Mouse (Mus musculus): ENCODE data around the gene Cwc27.

Cwc27 gene

DNA sequence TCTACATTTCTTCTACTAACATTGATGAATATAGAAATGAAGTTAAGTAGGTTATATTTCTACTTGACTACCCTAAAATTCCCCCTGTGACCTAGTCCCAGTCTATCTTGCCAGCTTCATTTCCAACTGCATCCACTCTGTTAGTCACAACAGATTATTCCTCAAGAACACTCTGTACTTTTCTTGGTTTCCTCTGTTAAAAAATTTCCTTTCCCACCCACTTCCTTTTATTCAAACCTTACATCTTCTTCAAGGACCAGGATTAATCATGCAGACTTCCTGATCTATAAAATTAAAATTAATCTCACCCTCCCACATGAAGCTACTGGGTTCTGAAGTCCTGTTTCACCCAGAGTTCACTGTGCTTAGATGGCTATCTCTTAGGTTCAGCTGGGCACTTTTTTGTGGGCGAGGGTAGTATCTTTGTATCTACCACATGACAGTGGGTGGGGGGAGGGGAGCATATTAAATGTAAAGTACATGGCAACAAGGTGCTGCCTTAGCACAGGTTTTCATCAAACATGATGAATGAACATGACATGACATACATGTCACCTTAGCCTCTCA, 37.8 kb downstream of the Cwc27 start:
- in situ Hi-C loops (cut with MboI, MseI), result no loop called here

DNA sequence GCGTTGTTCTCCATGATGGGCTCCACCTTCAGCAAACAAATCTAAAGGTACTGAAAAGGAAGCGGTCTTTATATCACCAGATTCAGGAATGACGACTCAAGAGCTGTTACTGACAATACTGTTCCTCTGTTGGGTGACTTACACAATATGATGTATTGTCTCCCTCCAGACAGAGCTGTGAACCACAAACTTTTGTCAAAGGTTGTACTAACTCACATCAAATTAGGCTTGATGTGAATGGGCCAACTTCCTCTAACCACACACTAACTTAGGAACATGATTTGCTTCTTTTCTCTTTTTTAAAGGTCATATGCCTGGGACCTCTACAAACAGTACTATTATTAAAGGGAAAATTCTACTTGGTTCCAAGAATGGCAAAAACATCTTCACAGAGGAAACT, 53.7 kb downstream of the Cwc27 start:
- in situ Hi-C loops (cut with MboI, MseI), result loop anchor here (10.0 kb wide), 2 partner anchors 138 to 478 kb away; partner anchors contain the start of gene Adamts6

DNA sequence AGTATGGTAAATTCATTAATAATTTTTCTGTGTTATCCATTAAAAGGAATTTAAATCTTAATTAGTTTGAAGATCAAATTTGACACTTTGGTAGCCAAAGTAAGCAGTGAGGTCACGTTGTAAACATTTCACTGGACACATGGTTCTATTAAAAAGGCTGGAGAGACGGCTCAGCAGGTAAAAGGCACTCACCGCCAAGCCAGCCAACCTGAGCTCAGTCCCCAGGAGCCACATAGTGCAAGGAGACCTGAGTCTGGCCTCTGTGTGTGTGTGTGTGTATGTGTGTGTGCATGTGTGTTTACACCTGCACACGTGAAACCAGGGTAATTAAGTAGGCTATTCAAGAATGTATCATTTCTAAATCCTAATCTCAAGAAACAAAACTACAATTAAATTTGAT, 54.5 kb downstream of the Cwc27 start:
- in situ Hi-C loops (cut with MboI, MseI), result loop anchor here (10.0 kb wide), 2 partner anchors 138 to 478 kb away; partner anchors contain the start of gene Adamts6

DNA sequence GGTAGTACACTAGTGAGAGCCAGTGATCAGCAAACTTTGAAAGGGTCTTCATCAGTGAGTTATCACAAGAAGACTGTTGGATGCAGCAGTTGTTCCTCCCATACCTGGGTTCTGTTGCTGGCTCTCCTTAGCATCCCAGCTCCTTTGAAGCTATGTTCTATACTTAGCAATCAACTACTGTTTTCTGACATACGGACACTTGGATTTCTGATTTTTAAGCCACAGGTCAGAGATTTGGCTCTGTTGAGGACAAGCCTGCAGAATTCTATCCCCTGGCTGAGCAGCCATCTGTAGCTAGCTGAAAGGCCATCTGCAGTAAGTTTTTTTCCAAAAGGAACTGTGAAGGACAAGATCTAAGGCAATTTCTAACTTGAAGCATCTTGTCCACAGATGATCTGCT, 57.6 kb downstream of the Cwc27 start:
- in situ Hi-C loops (cut with MboI, MseI), result no loop called here

DNA sequence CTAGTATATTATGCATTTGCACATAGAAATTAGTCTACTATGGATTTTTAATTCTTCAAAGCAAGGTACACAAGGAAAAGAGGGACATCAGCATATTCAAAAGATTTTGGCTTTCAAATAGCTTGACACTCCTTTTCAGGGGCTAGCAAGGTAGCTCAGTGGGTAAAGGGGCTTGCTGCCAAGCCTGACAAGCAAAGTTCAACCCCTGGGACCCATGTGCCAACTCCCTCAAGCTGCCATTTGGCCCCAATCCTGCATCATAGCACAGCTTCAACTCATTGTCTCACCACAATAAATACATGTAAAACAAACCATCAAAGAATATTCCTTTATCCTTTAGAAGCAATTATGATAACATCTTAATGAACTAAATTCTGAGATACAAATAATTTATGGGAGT, 69.9 kb downstream of the Cwc27 start:
- in situ Hi-C loops (cut with MboI, MseI), result no loop called here

DNA sequence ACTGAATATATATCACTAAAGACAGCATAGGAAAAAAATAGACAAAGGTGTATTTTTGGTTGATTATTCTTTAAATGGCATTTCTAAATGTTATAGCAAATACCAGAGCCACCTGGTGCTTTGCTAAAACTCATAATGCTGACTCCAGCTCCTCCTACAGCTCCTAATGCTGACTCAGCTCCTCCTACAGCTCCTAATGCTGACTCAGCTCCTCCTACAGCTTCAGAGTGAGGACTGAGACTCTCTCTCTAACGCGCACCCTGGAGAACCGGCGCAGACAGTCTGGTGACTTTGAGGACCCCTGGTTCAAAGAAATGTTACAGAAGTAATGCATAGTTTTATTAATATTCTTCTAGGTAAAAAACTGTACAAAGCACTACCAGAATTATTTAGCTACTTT, 74.1 kb downstream of the Cwc27 start:
- in situ Hi-C loops (cut with MboI, MseI), result no loop called here

DNA sequence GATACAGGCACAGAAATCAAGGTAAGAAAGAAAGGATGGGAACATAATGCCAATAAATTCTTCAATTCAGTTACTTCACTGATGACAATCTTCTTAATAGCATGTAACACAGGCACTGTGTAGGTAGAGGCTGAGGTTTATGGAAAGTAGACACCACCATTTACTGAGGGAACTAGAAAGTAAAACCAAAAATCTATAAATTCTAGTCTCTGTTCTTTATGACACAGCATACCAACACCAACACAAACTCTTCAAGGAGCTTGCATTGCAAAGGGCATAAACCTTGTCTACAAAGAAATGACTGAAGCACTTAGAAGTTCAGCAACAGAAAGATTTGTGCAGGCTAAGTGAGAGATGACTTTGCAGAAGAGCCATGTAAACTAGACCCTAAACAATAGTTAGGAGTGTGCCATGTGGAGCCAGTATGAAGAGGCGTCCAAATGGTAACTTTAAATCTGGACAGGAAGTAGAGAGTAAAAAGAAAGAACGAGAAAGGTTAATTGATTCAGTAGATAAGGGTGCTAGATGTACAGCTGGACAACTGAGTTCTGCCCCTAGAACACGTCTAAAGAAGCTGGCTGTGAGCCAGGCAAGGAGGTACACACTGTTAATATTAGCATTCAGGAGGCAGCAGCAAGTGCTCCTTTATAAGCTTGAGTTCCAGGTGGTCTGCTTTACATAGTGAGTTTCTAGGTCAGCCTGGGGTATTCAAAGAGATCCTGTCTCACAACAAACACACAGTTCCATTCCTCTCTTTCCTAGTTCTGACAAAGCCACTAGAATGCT, 87.5 kb downstream of the Cwc27 start:
- in situ Hi-C loops (cut with MboI, MseI), result no loop called here

DNA sequence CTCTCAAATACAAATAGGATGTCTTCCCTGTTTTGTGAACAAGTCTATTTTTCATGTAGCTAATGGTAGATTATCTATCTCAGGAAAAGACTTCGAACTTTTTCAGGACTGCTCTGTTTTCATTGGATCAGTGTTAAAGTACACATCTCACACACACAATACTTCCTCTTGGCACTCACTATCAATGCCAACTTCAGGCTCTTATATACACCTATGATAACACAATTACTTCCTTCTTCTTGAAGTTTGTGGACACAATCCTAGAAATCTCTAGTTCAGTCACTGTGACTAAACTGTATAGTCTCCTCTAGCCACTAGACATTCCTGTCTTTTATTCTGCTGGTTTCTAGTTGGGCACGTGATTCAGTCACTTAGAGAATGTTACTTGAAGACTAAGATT, 89.3 kb downstream of the Cwc27 start:
- in situ Hi-C loops (cut with MboI, MseI), result no loop called here

DNA sequence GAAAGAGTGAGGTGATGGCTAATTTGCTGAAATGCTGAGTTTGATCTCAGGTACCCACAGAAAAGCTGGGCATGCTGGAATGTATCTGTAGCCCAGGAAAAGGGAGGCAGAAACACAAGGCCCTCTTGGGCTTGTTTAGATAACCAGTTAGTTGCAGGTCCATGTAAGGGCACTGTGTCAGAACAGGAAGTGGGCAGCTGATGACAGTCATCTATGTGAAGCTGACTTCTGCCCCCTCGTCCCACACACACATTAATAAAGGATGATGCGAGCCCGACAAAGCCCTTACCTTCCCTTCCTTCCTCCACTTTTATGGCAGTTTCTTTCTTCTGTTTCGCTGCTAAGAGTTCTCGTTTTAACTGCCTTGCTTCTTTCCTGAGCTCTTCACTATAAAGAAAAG, 96.8 kb downstream of the Cwc27 start:
- in situ Hi-C loops (cut with MboI, MseI), result no loop called here

DNA sequence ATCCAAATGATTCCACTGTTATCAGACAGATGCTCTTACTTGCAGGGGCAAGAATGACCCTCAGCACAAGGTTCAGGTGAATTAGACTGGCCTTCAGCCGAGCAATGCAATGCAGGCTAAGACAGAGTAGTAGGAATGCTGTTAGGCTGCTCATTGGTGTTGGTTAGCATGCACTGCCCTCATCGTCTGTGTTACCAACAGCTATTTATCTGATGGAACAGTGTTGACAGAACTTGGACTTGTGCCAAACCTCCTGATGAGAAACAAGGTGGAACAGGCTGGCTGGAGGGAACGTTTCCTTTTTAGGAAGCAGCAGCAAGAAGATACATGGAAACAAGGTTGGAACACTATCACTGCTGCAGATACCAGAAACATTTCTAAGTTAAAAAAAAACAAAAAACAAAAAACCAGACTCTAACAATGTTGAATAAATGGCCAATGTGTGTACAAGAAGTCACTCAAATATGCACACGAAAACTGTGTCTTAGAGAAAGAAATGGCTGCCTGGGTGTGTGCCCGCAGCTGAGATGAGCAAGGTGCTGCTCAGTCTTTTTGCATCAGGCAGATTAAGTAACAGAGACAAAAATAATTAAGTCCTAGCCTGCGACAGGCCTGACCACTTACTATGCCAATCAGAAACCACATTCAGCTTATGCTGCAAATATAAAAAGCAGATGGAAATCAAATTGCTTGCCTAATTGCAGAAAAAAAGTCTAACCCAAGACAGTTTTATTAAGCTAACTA, 122.2 kb downstream of the Cwc27 start:
- in situ Hi-C loops (cut with MboI, MseI), result no loop called here

DNA sequence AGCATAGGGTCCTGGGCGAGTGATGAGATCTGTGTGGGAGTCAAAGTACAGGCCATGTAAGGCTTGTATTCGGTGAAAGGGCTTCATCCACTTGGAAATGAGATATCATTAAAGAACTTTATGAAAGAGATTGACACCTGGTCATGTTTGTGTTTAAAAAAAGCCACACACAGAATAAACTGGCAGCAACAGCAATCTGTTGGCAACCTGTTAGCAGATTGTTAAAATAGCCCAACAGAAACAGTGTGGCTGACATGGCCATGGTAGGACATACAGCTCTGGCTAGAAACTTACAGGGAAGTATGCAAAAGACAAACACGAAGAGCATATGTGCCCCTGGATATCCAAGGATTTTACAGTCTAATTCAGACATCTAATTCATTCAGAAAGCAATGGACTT, 124.2 kb downstream of the Cwc27 start:
- in situ Hi-C loops (cut with MboI, MseI), result no loop called here

DNA sequence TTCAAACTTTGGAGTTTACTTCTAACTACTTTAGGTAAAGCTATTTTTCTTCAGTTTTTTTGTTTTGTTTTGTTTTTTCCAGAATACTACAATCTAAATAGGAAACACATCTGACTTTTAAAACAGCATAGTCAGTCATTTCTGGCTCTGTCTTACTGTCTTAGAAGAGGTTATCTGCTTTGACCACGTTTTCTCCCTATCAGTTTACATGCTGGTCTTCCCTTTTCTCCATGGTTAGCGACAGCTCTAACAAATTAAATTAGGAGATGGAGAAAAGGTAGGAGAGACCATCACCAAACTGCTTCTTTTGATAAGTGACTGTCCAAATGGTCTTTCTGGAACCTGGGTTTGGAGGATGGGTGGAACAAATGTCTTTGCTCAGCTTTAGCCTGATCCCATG, 131.4 kb downstream of the Cwc27 start:
- in situ Hi-C loops (cut with MboI, MseI), result no loop called here

DNA sequence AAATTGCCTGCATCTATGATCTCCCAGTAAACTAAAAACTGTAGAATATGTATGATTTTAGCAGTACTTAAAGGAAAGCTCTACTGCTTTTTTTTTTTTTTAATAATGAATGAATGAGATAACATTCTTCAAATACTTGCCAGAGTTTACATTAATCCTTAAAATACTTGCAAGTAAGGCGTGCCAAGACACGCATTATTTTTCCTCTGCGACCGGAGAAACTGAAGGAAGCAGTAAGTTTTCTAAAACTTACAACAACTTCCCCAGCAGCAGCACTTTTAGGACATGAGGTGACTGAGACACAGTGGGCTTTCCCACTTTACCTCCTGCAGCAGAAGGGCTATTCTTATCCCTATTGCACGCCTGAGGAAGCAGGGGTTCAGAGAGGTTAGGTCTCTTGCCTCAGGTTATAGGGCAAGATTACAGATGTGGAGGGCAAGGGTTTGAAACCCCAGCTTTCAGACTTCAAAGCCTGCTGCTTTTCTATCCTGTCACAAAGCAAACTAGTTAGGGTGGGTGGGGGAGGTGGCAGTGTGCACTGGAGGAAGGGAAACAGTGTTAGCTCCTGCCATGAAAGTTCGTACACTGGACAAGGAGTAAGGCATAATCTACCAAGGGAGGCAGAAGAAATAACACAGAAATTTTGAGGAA, 132.5 kb downstream of the Cwc27 start:
- in situ Hi-C loops (cut with MboI, MseI), result loop anchor here (5.0 kb wide), 1 partner anchor 62 kb away; no protein-coding TSS in a partner anchor

DNA sequence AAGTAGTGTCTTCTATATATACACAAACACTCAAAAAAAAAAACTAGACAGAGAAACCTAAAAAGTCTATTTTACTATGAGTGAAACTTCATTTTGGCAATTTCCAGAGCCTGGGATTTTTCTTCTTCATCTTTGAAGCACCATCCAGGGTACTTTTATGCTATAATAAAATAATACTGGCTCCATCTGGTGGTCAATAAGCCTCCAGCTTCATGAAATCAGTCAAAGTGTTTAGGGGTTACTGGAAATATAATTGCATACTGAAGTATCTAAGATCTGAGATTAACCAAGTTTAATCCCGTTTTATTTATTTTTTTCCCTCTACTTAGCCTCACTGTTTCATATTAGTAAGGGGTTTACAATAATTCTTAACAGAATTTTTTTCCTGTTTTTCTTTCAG, 135.7 kb downstream of the Cwc27 start:
- in situ Hi-C loops (cut with MboI, MseI), result loop anchor here (5.0 kb wide), 1 partner anchor 59 kb away; no protein-coding TSS in a partner anchor

DNA sequence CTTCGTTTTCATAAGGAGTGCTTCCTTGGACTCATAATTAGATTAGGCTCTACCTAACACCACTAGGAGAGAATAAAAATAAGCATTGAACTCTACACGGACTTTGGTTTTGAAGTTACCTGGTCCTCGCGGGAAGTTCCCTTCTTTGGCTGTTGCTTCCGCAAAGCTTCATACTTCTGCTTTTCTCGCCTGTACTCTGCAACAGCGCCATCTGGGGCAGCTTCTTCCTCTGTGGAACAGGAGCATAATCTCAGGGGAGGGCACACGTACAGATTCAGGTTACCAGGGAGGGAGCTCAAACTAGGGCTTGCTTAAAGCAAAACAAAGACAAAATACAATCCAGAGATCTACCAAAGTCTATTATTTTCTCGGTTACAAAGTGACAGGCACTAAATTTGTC, 155.8 kb downstream of the Cwc27 start:
- in situ Hi-C loops (cut with MboI, MseI), result no loop called here

DNA sequence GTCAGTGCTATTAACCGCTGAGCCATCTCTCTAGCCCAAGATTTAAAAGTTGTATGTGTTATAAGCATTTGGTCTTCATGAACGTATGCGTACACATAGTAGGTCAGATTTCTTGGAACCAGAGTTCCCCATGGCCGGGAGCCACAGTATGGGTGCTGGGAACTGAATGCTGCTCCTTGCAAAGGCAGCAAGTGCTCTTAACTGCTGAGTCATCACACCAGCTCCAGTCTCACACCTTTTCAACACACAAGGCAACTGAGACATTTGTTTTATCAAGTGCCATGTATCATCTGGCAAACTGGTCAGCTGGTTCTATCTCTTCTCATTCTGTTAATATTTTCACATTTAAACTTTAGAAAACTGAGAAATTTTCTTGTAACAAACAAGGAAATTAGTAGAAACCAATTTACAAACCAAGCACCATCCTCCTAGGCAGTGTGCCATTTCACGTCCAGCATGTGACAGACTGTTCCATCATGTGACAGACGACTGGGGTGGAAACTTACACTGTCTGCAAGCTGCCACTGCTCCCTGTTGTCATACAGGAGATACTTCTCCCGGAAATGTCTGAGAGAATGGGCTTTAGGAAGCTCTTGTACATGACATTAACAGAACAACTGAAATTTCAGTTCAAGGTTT, 156.8 kb downstream of the Cwc27 start:
- in situ Hi-C loops (cut with MboI, MseI), result no loop called here

DNA sequence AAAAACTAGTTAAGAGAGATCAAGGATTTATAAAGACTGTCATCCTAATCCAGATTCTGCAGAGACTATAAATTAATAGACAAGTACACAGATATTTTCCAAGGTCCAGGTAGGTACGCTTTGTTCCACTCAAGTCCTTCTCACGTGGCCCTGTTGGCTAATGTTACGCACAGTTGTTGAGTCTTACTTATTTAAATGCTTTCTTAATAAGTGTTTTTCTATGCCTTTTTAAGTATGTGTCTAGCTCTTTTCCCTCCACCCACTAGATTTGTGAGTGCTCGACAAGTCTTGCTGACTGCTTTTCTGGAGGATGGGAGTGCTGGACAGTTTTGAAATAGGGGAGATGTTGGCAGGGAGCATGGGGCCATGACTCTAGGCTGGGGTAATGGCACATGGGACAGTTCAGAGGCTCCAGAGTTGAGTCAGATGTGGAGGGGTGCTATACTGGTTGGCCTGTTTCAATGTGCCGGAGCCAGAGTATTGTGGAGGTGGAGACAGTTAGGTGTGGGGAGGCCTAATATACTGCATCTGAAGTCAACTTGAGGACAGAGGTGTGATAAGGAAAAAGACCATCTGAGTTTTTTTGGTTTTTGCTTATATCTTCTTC, 160.2 kb downstream of the Cwc27 start:
- in situ Hi-C loops (cut with MboI, MseI), result no loop called here

DNA sequence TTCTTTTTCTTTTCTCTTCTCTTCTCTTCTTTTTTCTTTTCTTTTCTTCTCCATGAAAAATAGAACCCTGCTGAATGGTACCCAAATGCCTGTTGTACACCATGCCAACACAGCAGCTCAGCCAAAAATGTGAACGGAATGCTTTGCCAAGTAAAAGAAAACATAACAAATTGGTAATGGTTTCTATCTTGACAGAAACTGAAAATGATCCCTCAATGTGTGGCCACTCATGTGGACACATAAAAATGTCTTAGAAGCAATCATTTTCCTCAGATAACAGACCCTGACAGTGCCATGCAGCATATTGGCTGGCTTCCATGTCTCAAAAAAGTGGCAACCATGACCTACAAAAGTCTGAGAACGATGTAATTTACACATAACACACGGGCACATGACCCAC, 161.8 kb downstream of the Cwc27 start:
- in situ Hi-C loops (cut with MboI, MseI), result no loop called here

DNA sequence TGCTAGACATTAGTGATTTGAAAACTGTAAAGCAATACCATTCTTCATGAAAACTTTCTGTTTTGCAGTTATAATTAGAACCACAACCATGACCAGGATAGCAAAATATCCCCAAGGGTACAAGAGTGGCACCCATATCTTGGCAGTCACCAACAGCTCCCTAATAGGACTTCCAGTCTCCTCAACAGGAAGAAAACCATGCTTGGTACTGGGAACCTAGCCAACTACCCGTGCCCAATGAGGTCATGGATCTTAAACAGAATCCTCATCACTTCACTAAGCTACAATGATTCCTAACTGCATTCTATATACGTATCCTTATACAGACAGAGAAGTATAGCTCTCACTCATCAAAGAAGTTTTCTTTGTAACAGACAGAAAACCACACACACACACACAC, 165.2 kb downstream of the Cwc27 start:
- in situ Hi-C loops (cut with MboI, MseI), result no loop called here

DNA sequence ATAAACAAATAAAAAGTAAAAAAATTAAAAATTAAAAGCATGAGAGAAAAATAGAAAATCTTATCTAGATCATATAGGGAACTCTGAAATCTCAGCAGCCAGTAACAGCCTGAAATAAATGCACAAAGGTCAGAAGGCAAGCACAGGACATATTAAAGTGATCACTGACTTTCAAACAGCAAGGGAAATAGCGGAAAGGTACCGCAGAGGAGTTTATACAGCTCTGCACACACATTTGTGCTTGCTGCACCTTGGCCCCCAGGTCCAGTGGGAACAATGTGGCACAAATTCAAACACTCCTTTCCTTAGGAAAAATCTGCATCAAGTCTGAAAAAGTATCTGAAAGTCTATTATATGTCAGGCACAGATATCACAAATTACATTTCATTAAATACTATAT, 166.3 kb downstream of the Cwc27 start:
- in situ Hi-C loops (cut with MboI, MseI), result no loop called here

DNA sequence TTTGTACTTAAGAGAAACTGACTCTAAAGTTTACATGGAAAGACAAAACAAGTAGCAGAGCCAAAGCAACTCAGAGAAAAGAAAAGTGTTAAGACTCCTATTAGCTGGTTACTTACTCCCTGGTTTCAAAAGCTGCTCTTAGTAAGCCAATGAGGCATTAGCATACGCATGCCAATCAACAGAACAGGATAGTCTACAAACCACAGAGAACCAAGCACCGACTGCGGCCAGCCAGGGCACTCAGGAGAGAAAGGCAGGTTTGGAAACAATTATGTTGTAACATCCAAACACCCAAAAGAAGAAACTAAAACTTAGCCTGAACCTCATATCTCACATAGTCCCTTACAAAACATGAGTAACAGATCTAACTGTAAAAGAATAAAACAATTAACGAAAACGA, 166.8 kb downstream of the Cwc27 start:
- in situ Hi-C loops (cut with MboI, MseI), result no loop called here
